Mouse (Mus musculus) myocyte (in vitro differentiated cells): ENCODE data around the gene Anapc2. TPM values are rescaled to one million over a fixed set of nuclear protein-coding genes. Genes with fewer than 3 reads are reported as not detected.

Experiments
- H3K27me3 ChIP-seq: one replicate; pipeline ENCODE4 v1.6.1; 2011; ENCODE audit not compliant: control insufficient read depth, insufficient read depth, insufficient read length
- H3K36me3 ChIP-seq: one replicate; pipeline ENCODE4 v1.6.1; 2011; ENCODE audit not compliant: control insufficient read depth, insufficient read depth
- H3K4me2 ChIP-seq: one replicate; pipeline ENCODE4 v1.6.1; 2011; ENCODE audit warnings: low read depth, control low read depth
- H3K4me3 ChIP-seq: one replicate; pipeline ENCODE4 v1.5.1; 2011; ENCODE audit warnings: mild to moderate bottlenecking, control low read depth, moderate library complexity
- H3K79me2 ChIP-seq: one replicate; pipeline ENCODE4 v1.6.1; 2011; ENCODE audit not compliant: control insufficient read depth, insufficient read depth
- H3ac ChIP-seq: one replicate; pipeline ENCODE4 v1.6.1; 2011; ENCODE audit not compliant: control insufficient read depth, insufficient read length
- CEBPB ChIP-seq: IDR thresholded peaks from 2 replicates; pipeline ENCODE4 v1.6.1; 2011; ENCODE audit warnings: mild to moderate bottlenecking, moderate library complexity; ENCODE audit not compliant: poor library complexity, insufficient read depth, severe bottlenecking
- E2F4 ChIP-seq: IDR thresholded peaks from one replicate; pipeline ENCODE4 v1.6.1; 2011; ENCODE audit warnings: mild to moderate bottlenecking, control low read depth, moderate library complexity; ENCODE audit not compliant: insufficient read depth
- MAX ChIP-seq: IDR thresholded peaks from one replicate; pipeline ENCODE4 v1.6.1; 2011; ENCODE audit warnings: low read depth, mild to moderate bottlenecking, control low read depth
- MYOD1 ChIP-seq, 3 experiments: IDR thresholded peaks; one replicate each; pipeline ENCODE4 v1.6.1; 2011; ENCODE audit warnings: control low read depth in 2 of 3, low read depth in 2 of 3, mild to moderate bottlenecking in 2 of 3, moderate library complexity in 1 of 3; ENCODE audit not compliant: insufficient read length in 2 of 3, control insufficient read depth in 1 of 3
- MYOG ChIP-seq, 3 experiments: IDR thresholded peaks; one replicate each; pipeline ENCODE4 v1.6.1; 2011; ENCODE audit warnings: control low read depth in 2 of 3, low read depth in 2 of 3, mild to moderate bottlenecking in 2 of 3; ENCODE audit not compliant: insufficient read length in 2 of 3, control insufficient read depth in 1 of 3, insufficient read depth in 1 of 3
- POLR2A ChIP-seq: IDR thresholded peaks from one replicate; pipeline ENCODE4 v1.6.1; 2011; ENCODE audit warnings: low read depth, mild to moderate bottlenecking, control low read depth, moderate library complexity; ENCODE audit not compliant: insufficient read length
- POLR2AphosphoS2 ChIP-seq: IDR thresholded peaks from one replicate; pipeline ENCODE4 v1.6.1; 2011; ENCODE audit warnings: low read depth, control low read depth; ENCODE audit not compliant: insufficient read length
- REST ChIP-seq: IDR thresholded peaks from one replicate; pipeline ENCODE4 v1.6.1; 2011; ENCODE audit warnings: mild to moderate bottlenecking, control low read depth, moderate library complexity; ENCODE audit not compliant: insufficient read depth, insufficient read length
- SRF ChIP-seq: IDR thresholded peaks from one replicate; pipeline ENCODE4 v1.6.1; 2011; ENCODE audit warnings: low read depth; ENCODE audit not compliant: control insufficient read depth, insufficient read length
- TCF12 ChIP-seq: IDR thresholded peaks from one replicate; pipeline ENCODE4 v1.6.1; 2011; ENCODE audit warnings: mild to moderate bottlenecking, control low read depth; ENCODE audit not compliant: poor library complexity, insufficient read depth, severe bottlenecking
- TCF3 ChIP-seq: IDR thresholded peaks from one replicate; pipeline ENCODE4 v1.6.1; 2011; ENCODE audit warnings: low read depth, control low read depth; ENCODE audit not compliant: insufficient read length
- USF1 ChIP-seq: IDR thresholded peaks from one replicate; pipeline ENCODE4 v1.6.1; 2011; ENCODE audit warnings: low read depth, mild to moderate bottlenecking, control low read depth, moderate library complexity
- polyA plus RNA-seq: library from polyadenylated mRNA; unstranded; fragments of >200 nt; fragmentation: generic; extraction: Trizol; gene quantifications from one replicate; pipeline ENCODE4 v1.2.1, GENCODE M21; 2012; ENCODE audit warnings: missing spikeins

Anapc2 gene
- polyA plus RNA-seq, 1 experiment: 97.9 TPM

- no peak overlapping the region for H3ac ChIP-seq
- H3K27me3 ChIP-seq: peaks cover 37% of the 10 kb centered on the region
- no peak for TF ChIP-seq REST
- TF ChIP-seq MYOD1 (IDR thresholded peaks at IDR 0.05; ENCODE audit: control insufficient read depth in 1 of 3, insufficient read length in 2 of 3, low read depth in 2 of 3): no peak
- TF ChIP-seq USF1: no peak
- TF ChIP-seq POLR2A: no peak
- TF ChIP-seq MAX: no peak
- no peak for TF ChIP-seq MYOG (IDR thresholded peaks at IDR 0.05; ENCODE audit: control insufficient read depth in 1 of 3, insufficient read depth in 1 of 3, insufficient read length in 2 of 3, low read depth in 2 of 3)
- TF ChIP-seq SRF: no peak
- no peak for TF ChIP-seq POLR2AphosphoS2
- TF ChIP-seq CEBPB: no peak
- TF ChIP-seq TCF3: no peak
- TF ChIP-seq TCF12: no peak
- TF ChIP-seq E2F4: no peak
- no peaks in the 10 kb centered on the region for H3K36me3 ChIP-seq
- no peaks in the 10 kb centered on the region for H3K79me2 ChIP-seq
- no peak overlapping the region for H3K4me3 ChIP-seq
- no peak overlapping the region for H3K4me2 ChIP-seq
Observed at GRCm38 (mm10) chr2:25239766-25240165, 32.5 kb upstream of the Anapc2 start.

GRCm38 (mm10) chr2:25240310-25240709, 32.0 kb upstream of the Anapc2 start:
- Histone ChIP-seq H3K27me3 (peaks cover 33% of the 10 kb centered on the region), H3K4me2 (peak overlapping the region; percentile 65), H3K79me2 (no peaks in the 10 kb centered on the region), H3ac (no peak overlapping the region), H3K36me3 (no peaks in the 10 kb centered on the region), H3K4me3 (no peak overlapping the region)
- TF ChIP-seq REST (no peak), TCF3 (no peak), CEBPB (no peak)

- Histone ChIP-seq H3K4me2 (peak overlapping the region; percentile 65), H3ac (no peak overlapping the region), H3K36me3 (no peaks in the 10 kb centered on the region), H3K4me3 (no peak overlapping the region), H3K79me2 (no peaks in the 10 kb centered on the region), H3K27me3 (peaks cover 27% of the 10 kb centered on the region)
- TF ChIP-seq CEBPB: no peak
- TF ChIP-seq MYOD1 (IDR thresholded peaks at IDR 0.05; ENCODE audit: control insufficient read depth in 1 of 3, insufficient read length in 2 of 3, low read depth in 2 of 3): no peak
- TF ChIP-seq E2F4: no peak
- no peak for TF ChIP-seq POLR2AphosphoS2
- TF ChIP-seq TCF3: no peak
- no peak for TF ChIP-seq USF1
- no peak for TF ChIP-seq SRF
- TF ChIP-seq MAX: no peak
- TF ChIP-seq REST: no peak
- no peak for TF ChIP-seq TCF12
- no peak for TF ChIP-seq POLR2A
- no peak for TF ChIP-seq MYOG (IDR thresholded peaks at IDR 0.05; ENCODE audit: control insufficient read depth in 1 of 3, insufficient read depth in 1 of 3, insufficient read length in 2 of 3, low read depth in 2 of 3)
Observed at GRCm38 (mm10) chr2:25240723-25241437, 31.4 kb upstream of the Anapc2 start.

GRCm38 (mm10) chr2:25241438-25241775, 30.9 kb upstream of the Anapc2 start:
- Histone ChIP-seq H3K27me3 (peaks cover 22% of the 10 kb centered on the region), H3K4me3 (no peak overlapping the region)
- no peak for TF ChIP-seq TCF12
- TF ChIP-seq TCF3: no peak
- no peak for TF ChIP-seq MYOD1 (IDR thresholded peaks at IDR 0.05; ENCODE audit: control insufficient read depth in 1 of 3, insufficient read length in 2 of 3, low read depth in 2 of 3)
- no peak for TF ChIP-seq POLR2A

GRCm38 (mm10) chr2:25242101-25242506, 30.2 kb upstream of the Anapc2 start, which contains the start of the genes Rnf208 and Cysrt1:
Gene Rnf208, plus strand, starts transcription at chr2:25242255.
Gene Cysrt1, minus strand, starts transcription at chr2:25242452.
- H3K4me3 ChIP-seq: no peak within 1 kb of the TSS
- no peaks in the 10 kb centered on the region for H3K79me2 ChIP-seq
- no peak within 1 kb of the TSS for H3ac ChIP-seq
- peak in 1 of 3 experiments; percentile 6 for TF ChIP-seq MYOG (IDR thresholded peaks at IDR 0.05; ENCODE audit: control insufficient read depth in 1 of 3, insufficient read depth in 1 of 3, insufficient read length in 2 of 3, low read depth in 2 of 3)
- TF ChIP-seq MAX: no peak
- TF ChIP-seq POLR2A: no peak
- TF ChIP-seq CEBPB: no peak
- TF ChIP-seq REST: no peak
- TF ChIP-seq USF1: no peak
- no peak for TF ChIP-seq TCF12
- TF ChIP-seq MYOD1 (IDR thresholded peaks at IDR 0.05; ENCODE audit: control insufficient read depth in 1 of 3, insufficient read length in 2 of 3, low read depth in 2 of 3): no peak
- TF ChIP-seq SRF: no peak
- no peaks in the 10 kb centered on the region for H3K36me3 ChIP-seq
- H3K27me3 ChIP-seq: peaks cover 18% of the 10 kb centered on the region
- peak within 1 kb of the TSS; percentile 65 for H3K4me2 ChIP-seq

More at GRCm38 (mm10) chr2:25241438-25241775, 30.9 kb upstream of the Anapc2 start:
- H3K79me2 ChIP-seq: no peaks in the 10 kb centered on the region
- H3K36me3 ChIP-seq: no peaks in the 10 kb centered on the region
- H3K4me2 ChIP-seq: peak overlapping the region; percentile 65
- H3ac ChIP-seq: no peak overlapping the region
